Mouse (Mus musculus): ENCODE data around the gene Mrps27.

Gene Mrps27

GRCm38 (mm10) chr13:99391417-99391816, 46.8 kb downstream of the Mrps27 start:
- DNase-seq, result peak; percentile 77 to 90

DNA sequence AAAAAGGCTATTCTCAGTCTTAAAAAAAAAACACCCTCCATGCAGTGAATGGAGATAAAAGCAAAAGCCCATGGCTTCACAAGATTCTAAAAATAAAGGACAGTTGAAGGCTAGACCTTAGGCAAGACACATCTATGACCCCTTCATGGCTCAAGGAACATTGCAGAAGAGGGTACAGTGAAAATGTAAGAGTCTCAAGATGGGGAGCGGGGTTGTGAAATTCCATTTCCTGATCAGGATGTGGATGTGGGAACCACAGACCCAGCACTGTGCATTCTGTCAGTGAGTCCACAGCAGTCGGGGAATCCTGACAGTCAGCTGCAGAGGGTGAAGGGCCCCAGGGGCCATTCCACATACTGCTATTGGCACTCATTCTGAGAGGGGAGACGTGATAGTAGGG, 48.5 kb downstream of the Mrps27 start:
- DNase-seq, result no peak

DNA sequence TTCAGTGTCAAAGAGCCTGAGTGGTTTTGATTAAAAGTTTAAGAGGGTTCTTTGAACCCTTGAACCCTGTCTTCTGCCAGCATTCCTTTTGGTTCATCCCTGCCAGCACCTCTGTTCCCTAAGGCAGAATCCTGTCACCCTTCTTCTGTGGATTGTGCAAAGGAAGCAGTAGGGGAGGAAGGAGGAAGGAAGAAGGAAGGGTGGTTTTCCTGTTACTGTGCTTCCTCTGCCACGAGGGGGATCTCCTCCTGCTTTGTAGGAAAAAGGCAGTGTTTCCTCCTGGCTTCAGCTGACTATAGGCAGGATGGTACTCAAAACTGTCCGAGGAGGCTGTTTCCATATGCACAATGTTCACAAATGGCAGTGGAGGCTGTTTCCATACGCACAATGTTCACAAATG, 50.1 kb downstream of the Mrps27 start:
- DNase-seq, result no peak

DNA sequence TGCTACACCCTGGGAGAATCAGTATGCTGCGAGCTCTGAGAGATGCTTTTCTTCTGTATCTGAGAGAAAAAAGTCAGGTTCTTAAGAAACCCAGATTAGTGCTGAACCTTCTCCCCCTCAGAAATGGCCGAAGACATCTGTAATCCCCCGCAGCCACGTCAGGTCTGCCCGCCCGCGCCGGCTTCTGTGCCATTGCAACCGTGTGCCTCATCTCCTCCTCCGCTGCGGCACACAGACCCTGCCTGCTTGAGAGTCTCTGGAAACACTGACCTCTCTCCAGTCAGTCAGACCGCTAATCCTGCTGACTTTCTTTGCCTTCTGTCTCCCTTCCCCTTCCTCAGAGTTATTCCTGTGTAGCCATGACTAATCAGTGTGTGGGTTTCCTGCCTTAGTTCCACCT, 50.9 kb downstream of the Mrps27 start:
- DNase-seq, result no peak

DNA sequence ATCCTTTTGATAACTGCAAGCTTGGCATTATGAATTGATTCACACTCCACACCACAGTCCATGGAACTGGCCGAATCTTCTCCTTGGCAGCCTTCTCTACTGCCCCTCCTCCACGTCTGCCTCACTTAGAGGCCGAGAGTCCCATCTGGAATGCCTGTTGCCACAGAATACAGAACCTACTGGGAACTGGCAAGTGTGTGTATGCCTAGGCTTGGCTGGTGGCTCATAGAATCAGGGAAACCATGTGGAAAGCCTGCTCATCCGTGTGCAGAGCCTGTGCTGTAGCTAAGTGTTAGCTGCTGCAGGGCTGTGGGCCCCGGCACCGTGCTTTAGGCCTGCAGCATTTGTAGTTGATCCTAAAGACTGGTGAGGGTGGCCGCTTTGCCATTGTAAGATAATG, 52.6 kb downstream of the Mrps27 start:
- DNase-seq, result peak; percentile 80 to 84

GRCm38 (mm10) chr13:99398149-99398701, 53.6 kb downstream of the Mrps27 start:
- DNase-seq, result peak; percentile 61 to 80

DNA sequence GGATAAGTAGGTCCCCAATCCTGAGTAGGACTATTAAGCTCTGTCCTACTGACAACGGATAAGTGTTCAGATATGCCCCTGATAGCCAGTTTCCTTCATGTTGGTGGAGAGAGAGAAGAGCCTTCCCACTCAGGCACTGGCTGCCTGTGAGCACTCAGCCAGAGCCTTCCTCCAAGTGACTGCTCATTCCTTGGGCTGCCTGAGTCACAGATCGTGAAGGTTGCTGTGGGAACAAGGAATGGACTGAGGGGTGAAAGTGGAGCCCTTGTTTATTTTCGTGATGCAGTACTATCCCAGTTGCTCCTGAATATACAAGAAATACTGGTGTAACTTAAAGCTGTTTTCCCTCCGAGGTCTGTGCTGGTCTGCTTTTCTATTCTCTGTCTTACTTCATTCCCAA, 54.8 kb downstream of the Mrps27 start:
- no peak for DNase-seq

DNA sequence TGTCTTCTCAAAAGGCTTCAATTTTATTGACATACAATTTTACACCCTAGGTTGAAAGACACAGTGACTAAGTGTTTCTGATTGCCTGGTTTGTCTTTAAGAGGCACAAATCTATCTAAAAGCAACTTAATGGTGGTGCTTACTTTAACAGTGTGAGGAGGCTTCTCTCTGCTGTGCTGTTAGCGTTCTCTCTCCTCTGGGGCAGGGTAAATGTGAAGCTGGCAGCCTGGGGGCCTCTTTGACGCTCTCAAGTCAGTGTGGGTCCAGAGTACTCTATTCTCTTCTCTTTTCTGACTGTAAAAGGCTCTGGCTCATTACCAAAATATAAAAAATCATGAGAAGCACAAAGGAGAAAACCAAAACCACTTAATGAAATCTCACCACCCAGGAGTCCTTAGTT, 64.6 kb downstream of the Mrps27 start:
- no peak for DNase-seq

GRCm38 (mm10) chr13:99410611-99411515, 66.3 kb downstream of the Mrps27 start:
- DNase-seq, result no peak

- DNase-seq, result peak; percentile 56 to 76
Observed at GRCm38 (mm10) chr13:99411761-99412160, 67.2 kb downstream of the Mrps27 start.

- DNase-seq, result peak; percentile 75 to 82
Observed at GRCm38 (mm10) chr13:99412477-99413080, 68.0 kb downstream of the Mrps27 start.

DNA sequence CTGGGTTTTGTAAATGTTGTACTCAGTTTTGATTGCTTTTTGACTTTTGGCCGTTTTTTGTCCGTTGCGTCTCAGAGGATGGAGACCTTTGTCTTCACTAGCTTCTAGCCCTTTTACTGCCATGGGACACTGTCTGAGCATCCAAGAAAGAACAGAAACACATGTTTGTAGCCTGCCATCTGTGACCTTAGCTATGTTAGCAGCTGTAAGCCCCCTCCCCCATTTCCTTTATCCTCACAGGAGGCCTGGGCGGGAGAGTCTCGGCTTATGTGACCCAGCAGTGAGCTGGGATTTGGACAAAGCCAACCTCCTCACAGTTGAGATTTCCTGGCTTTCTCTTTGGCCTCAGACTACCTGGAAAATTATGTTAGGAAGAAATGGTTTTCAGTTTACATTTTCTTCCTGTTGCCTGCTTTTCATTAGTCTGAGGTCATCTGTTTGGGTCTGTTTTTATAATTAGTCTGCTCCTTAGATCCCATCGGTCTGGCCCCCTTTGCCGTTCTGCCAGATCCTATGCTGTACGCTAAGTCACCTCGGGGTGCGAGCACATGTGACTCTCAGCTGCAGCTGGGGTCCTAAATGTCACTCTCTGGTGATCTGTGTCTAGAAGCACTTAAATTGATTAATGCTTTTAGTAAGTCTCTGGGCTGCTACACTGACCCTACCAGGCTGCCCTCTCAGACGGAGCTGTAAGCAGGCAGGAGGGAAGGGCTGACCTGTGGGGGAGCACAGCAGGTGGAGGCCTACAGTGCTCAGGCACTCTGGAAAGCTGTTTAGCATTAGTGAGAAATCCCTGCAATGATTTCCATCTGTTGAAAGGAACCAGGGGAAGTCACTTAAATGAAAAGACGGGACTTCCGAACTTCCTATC, 69.1 kb downstream of the Mrps27 start:
- no peak for DNase-seq

DNA sequence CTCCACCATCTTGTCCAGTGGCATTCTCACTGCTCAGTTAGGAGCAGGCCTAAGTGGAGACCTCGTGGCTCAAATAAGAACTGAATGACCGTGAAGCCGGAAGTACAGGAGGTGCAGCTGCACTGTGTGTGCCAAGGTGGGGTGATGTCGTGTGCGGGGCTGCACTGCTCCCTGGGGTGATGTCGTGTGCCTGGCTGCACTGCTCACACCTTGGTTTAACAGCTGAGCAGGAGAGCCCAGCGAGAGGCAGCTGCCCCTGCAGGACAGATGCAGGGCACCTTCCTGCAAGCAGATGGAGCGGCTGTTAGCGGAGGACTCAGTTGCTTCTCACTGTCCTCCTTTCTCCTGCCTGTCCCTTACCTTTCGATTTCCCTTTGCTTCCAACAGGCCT, 69.8 kb downstream of the Mrps27 start:
- DNase-seq, result no peak

DNA sequence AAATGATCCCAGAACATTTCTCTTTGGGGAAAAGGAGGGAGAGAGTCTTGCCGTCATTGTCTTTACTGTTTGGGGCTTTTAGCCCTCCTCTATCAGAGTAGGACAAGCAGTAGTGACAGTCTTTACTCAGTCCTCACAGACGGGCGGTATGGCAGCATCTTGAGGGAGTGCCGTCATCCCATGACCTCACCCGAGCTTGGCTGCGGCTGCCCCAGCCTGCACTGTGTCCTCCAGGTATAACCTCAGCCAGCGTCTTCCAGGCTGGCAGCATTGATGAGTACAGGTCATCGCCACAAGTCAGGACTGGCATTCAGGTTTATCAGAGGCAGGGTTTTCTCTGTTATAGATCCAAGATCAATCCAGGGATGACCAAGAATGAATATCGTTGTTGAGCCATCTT, 72.0 kb downstream of the Mrps27 start:
- no peak for DNase-seq

- DNase-seq, result no peak
Observed at GRCm38 (mm10) chr13:99423581-99423980, 79.0 kb downstream of the Mrps27 start.

DNA sequence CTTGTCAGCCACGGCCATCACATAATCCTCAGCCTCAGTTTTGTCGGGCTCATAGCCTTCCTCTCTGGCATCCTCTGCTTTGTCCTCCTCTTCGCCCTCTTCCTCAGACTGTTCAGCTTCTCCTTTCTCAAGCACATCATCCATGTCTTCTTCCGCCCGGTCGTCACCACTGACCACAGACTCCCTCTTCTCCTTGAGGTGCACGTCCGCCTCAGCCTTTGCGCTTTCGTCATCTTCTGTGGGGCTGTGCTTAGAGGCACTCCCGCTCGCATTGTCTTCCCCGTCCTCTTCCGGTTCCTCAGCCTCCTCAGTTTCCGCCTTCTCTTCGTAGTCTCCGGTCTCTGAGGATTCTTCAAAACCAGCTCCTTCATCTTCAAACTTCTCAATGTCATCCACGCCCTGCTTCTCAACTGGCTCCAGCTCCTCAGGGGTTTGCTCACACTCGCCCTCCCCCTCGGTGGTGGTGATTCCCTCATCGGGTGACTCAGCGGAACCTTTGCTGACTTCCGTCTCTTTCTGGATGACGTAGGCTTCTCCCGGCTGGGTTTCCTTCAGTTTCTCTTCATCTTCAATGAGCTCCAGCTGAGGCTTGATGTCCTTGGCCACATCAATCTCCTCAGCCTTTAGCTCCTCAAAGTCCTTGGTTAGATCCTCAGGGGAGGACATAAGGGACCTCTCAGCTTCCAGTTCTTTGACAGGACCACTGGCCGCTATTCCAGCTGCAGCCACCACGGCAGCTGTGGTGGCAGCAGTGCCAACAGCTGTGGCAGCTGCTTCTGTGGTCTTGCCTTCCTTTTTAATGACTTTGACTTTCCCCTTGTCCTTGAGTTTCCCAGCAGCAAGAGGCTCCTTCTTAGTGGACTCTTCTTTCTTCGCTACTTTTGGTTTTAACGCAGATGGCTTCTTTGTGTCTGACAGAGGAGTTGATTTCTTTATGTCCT, 88.8 kb downstream of the Mrps27 start:
- no peak for DNase-seq

- peak; percentile 56 to 68 for DNase-seq
Observed at GRCm38 (mm10) chr13:99434494-99434893, 89.9 kb downstream of the Mrps27 start.

- DNase-seq, result no peak
Observed at GRCm38 (mm10) chr13:99437051-99437450, 92.5 kb downstream of the Mrps27 start.

- no peak for DNase-seq
Observed at GRCm38 (mm10) chr13:99439357-99439756, 94.8 kb downstream of the Mrps27 start.

DNA sequence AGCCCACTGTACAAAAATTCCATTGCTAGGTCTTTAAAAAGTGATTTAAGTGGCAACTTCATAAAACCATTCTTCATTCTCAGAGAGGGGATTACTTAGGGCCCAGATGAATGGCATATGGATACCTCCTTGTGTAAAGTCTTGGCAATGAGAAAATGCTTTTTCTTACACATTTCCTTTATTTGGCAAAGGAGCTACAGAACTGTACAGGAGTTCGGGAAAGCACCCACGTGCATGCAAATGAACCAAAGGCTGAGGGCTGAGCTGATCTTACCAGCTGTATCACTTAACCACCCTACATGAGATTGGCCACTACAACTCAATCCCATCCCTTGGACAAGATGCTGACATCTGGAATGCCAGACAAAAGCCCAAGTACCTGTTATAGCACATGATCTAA, 95.6 kb downstream of the Mrps27 start:
- no peak for DNase-seq

GRCm38 (mm10) chr13:99441700-99442433, 97.3 kb downstream of the Mrps27 start:
- no peak for DNase-seq

Measured in cerebellum, postnatal 25 days (tissue).